Mouse (Mus musculus): ENCODE measurements at regions not wholly inside any gene's neighbourhood (a gene's known extent, or its start where the extent isn't known, plus 50 kb on each side); places are given as distances from the start of the nearest gene placed in this dataset.
A peak's percentile ranks its signal among the peaks of the same experiment; 100 is the strongest.
"Not testable (repeated sequence)": the region's sequence is repeated elsewhere in the genome, so short reads cannot be mapped to it uniquely, and the experiment has no call there.

DNA sequence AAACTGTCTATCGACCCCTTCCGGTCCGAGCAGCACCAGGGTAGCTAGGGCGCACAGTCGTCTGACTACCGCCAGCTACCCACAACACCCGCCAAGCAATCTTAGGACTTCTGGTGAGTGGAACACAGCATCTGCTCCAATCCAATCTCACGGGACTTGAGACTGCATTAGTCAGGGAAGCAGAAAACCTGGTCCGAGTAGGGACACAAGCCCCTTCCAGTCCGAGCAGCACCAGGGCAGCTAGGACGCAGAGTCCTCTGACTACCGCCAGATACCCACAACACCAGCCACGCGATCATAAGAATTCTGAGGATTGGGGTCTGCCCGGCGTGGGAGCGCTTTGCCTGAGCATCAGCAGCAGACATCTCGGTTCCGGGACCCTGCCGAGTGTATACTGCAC is 79.6 kb downstream of the Gm10715 start:
- intact Hi-C loops (cut with DNase I); DNase-seq (ENCODE audit: low spot score in 2 of 2): not testable (repeated sequence)

DNA sequence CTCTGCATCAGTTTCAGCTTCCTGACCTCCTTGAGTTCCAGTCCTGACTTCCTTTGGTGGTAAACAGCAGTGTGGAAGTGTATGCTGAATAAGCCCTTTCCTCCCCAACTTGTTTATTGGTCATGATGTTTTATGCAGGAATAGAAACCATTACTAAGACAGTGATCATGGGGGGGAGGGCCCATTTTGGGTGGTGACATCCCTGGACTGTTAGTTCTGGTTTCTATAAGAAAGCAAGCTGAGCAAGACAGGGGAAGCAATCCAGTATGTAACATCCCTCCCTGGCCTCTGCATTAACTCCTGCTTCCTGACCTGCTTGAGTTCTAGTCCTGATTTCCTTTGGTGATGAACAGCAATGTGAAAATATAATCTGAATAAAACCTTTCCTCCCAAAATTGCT is 124.5 kb downstream of the Gm10715 start:
- DNase-seq (ENCODE audit: low spot score in 2 of 2) = no peak
- intact Hi-C loops (cut with DNase I) = no loop called here

DNA sequence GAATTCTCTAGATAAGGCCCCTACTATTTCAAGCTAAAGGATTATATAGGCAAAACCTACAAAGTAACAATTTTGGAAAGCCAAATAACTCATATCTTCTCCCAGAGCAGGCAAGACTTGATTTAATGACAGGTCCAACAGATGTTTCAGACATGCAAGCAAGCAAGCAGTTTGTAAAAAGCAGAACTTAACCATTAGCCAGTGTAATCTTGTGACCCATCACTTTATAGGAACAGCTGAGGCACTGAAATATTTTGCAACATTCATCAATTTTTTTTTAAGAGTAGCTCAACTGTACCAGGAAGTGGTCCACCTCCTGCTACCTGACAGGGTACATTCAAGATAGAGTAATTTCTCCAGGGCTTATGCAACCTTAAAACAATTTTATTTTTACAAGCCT is 147.7 kb downstream of the Gm10715 start:
- intact Hi-C loops (cut with DNase I) = no loop called here
- no peak for DNase-seq (ENCODE audit: low spot score in 2 of 2)

DNA sequence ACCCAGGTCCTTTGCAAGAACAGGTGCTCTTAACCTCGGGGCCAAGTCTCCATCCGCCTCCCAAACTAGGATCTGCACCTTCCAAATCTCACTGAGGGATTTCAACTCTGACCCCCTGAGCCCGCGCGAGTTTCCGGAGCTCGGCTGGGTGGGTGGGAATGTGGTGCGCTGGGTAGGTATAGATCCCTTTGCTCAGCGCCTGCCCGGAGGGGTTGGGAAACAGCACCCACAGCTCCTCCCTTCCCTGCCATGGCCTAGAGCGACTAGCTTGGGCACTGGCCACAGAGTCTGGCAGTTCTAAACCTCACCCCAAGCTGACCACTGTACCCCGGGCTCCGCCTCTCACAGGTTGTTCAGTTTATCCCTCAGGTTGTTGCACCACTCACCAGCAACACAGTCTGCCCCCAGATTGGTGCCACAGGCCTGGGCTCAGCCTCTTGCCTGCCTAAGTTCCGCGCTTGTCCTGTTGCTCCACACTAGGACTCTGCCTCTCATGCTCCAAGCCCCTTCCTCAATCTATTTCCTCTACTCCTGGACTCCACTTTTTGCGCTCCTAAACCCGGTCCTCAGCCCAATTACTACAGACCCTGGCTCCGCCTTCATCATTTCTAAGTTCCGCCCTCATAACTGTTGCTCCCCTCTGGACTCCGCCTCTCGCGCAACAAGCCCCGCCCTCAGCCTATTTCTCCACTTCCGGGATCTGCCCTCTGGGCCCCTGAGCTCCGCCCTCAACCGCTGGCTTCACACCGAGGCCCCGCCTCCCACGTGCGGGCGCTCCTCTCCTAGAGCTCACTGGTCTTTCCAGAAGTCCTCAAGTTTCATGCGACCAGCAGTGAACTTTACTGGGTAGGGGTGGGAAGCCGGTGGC is 135.6 kb upstream of the Alkbh8 start:
- intact Hi-C loops (cut with DNase I) = no loop called here
- DNase-seq (ENCODE audit: low spot score in 2 of 2) = no peak

DNA sequence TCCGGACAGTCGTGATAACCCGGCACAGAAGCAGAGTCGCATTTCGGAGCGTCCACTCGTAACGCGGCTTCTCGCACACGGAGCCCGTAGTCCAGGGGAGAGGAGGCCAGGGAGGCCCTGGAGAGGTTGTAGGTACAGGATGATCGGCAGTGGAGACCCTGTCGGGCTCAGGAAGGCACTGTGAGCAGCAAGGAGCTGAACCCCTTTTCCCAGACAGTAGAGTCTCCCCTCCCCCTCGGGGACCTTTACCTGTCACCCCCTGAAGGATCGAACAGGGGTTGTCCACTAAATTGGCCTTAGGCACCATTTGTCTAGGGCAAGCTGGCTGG is 135.0 kb upstream of the Alkbh8 start:
- intact Hi-C loops (cut with DNase I); DNase-seq (ENCODE audit: low spot score in 2 of 2): not testable (repeated sequence)

DNA sequence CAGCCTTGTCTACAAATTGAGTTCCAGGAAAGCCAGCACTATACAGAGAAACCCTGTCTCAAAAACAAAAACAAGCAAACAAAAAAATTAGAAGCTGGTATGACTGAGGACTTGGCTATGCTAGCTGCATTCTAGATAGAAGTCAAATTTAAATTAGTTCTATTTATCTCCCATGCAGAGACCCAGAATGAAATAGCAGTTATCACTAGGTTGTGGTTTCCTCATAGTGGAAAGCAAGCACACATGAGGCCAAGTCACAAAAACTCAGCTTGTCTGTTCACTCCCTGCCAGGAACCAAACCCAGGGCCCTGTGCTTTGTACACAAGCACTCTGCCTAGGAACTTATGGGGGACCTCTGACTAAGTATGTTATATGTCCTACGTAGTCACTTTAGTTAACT is 126.8 kb upstream of the Alkbh8 start:
- intact Hi-C loops (cut with DNase I); DNase-seq (ENCODE audit: low spot score in 2 of 2): not testable (repeated sequence)

DNA sequence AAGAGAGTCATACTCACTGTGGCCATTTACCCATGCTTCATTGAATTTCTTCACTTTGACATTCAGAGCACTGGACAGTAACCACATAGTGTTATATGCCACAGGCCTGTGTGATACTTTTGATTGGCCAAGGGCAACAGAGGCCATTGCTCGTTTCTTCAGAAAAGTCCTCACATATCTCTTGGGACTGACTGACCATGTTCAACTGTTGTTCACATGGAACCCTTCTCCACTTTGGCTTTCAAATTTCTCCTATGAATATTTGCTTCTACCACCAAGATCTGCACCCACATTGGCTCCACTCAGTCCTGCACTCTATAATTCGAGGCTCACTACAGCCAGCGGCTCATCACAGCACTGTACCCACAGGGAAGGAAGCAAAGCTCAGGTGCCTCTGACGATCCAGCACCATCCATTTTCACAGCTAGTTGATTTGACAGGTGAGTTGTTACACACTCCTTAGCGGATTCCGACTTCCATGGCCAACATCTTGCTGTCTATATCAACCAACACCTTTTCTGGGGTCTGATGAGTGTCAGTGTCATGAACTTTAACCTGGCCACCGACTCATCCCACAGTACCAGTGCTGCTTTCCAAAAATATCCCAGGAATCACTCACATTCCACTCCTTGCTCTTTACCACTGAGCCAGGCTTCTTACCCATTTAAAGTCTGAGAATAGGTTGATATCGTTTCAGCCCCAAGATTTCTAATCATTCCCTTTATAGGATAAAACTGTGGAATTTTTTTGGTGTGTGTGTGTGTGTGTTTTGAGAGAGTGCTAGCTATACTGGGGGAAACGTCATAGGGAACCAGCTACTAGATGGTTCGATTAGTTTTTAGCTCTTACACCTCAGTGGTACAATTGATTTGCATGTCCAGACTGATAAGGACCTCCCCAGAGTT is 76.3 kb upstream of the Alkbh8 start:
- intact Hi-C loops (cut with DNase I) = no loop called here
- DNase-seq (ENCODE audit: low spot score in 2 of 2) = peak; percentile 9 to 12

DNA sequence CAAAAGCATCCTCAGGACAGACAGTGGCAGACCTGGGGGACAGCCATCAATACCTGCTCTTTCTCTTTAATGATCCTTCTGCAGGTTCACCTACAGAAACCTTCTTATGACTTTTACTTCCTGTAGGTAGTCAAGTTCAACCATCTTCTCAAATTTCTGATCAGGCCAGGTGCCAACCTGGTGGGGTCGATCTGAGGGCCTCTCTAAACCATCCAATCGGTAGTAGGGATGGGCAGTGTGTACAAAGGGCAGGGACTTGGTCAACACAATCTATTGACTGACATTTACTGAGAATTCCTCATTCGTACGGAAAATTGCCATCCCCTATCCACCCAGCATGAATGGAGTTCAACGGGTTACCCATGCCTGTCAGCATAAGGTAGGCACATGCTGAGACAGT is 74.8 kb upstream of the Alkbh8 start:
- no peak for DNase-seq (ENCODE audit: low spot score in 2 of 2)
- intact Hi-C loops (cut with DNase I) = no loop called here

DNA sequence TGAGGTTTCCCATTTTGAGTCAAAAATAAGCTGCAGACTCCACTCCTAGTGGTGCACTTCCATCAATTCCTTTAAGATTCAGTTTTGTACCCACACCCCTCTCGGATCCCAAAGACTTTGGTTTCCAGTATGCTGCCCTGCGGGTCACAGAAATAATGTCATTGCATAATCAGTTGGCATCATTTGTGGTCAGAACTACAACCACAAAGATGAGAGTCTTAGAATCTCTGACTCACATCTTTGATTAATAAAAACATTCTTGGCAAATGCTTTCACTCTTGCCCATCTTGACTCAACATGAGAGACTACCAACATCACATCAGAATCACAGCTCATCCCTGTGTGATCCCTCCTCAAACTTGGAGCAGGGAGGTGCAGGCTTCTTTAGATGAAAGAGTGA is 74.1 kb upstream of the Alkbh8 start:
- no peak for DNase-seq (ENCODE audit: low spot score in 2 of 2)
- intact Hi-C loops (cut with DNase I) = no loop called here

DNA sequence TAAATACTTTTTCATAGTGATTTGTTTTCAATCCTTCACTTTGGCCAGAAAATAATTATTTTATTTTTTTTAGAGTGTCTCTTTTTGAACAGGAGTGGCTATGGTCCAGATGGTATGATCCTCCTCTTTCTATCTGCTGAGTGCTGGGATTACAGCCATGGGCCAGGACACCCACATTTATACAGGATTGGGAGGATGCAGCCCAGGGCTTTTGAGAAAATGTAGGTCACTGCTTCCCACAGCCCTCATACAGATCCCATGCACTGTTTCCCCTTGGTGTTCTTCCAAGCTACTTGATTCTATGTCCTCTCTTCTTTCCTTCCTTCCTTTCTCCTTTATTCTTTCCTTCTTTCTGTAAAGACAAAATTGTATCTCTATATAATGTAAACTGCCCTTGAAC is 70.5 kb upstream of the Alkbh8 start:
- no peak for DNase-seq (ENCODE audit: low spot score in 2 of 2)
- intact Hi-C loops (cut with DNase I) = no loop called here

DNA sequence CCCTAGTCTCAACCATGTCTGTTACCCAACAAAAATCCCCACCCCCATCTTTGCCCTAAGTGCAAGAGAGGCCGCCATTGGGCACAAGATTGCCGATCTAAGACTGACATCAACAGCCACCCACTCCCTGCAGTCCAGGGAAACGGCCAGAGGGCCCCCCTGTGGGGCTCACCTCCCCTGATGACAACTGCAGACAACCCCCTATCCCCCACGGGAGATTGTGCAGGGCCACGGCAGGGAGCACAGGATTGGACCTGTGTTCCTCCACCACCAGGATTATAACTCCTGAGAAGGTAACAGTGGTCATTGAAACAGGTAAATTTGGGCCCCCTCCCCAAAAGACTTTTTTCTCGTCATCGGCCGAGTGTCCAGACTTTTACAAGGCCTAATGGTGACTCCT is 54.4 kb upstream of the Alkbh8 start:
- intact Hi-C loops (cut with DNase I); DNase-seq (ENCODE audit: low spot score in 2 of 2): not testable (repeated sequence)

DNA sequence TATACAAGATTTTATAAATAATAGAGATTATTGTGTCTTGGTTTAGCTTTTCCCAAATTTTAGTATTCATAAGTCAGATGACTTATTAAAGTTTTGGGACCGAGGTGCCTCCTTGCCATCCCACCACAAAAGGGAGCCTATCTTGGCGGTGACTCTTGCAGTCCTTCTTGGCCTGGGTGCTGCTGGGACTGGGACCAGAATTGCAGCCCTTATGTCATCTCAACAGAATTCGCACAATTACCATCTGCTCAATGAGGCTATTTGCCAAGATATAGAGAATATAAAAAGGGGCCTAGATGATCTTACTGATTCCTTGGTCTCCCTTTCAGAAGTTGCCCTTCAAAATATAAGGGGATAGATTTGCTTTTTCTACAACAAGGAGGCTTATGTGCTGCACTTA is 53.0 kb upstream of the Alkbh8 start:
- DNase-seq (ENCODE audit: low spot score in 2 of 2); intact Hi-C loops (cut with DNase I): not testable (repeated sequence)

DNA sequence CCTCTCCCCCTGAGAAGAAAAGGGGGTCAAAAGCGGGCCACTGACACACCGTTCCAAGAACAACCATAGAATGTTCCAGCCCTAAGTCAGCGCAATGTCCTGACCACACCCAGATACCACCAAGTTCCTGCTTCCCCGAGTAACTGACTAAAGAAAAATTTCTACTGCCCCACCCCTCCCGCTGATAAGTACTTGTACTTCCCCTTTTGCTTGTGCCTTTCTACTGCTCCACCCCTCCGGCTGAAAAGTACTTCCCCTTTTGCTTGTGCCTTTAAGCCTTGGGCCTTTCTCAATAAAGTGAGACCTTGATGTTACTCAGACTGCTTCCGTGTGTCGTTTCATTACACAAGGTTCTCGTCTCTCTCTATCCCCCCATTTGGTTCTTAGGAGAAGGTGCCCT is 51.6 kb upstream of the Alkbh8 start:
- DNase-seq (ENCODE audit: low spot score in 2 of 2); intact Hi-C loops (cut with DNase I): not testable (repeated sequence)
